Mouse (Mus musculus): ENCODE data around the gene Olfr157. TPM values are rescaled to one million over a fixed set of nuclear protein-coding genes. Genes with fewer than 3 reads are reported as not detected.
"Not testable (repeated sequence)": the region's sequence is repeated elsewhere in the genome, so short reads cannot be mapped to it uniquely, and the experiment has no call there.

Gene Olfr157
- polyA plus RNA-seq, 1 experiment from 2014 or later, result not detected

GRCm38 (mm10) chr4:43834749-43835148, 5.3 kb downstream of the Olfr157 start:
- Histone ChIP-seq H3K27ac (replicated peaks in 1 of 2; ENCODE audit: control insufficient read depth in 1 of 2, insufficient read depth in 1 of 2, low read depth in 2 of 2, low read length in 2 of 2) (no peak overlapping the region), H3K36me3 (ENCODE audit: control insufficient read depth, insufficient read depth, low read length) (no peaks in the 10 kb centered on the region), H3K4me3 (ENCODE audit: control insufficient read depth in 1 of 2, insufficient read depth in 1 of 2, low read depth in 1 of 2, low read length in 2 of 2) (no peak overlapping the region), H3K4me2 (ENCODE audit: low read length) (no peak overlapping the region), H3K9ac (ENCODE audit: low read length) (no peak overlapping the region), H3K27me3 (ENCODE audit: control insufficient read depth, insufficient read depth, low read length) (no peaks in the 10 kb centered on the region), H3K4me1 (ENCODE audit: control insufficient read depth in 2 of 2, insufficient read depth in 2 of 2, low read length in 2 of 2) (peaks cover 0 to 4% of the 10 kb centered on the region in 2 experiments; a peak in 1 of 4 replicates), H3K9me3 (ENCODE audit: control insufficient read depth, low read length) (no peaks in the 10 kb centered on the region)
- WGBS, result 31% methylated on average over 4 of the region's 4 CpGs
- no peak for ATAC-seq (ENCODE audit: insufficient number of reproducible peaks, insufficient read depth, low FRiP score, low read depth)

DNA sequence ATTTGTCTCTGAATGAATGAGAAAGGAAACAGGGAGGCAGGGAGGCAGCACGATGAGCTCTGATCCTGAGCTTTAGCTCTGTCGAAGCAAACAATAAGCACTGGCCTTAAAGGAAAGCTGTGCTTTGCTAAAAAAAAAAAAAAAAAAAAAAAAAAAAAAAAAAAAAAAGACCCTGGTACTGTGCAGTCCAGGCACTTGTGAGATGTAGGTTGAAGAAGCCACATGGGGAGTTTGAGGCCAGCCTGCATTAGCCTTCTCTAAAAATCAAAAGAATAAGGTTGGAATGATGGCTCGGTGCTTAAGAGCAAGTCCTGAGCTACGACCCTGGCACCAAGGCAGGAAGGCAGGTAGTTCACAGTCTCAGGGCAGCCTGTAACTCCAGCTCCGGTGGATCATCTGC, 6.2 kb downstream of the Olfr157 start:
- Histone ChIP-seq H3K4me3 (ENCODE audit: control insufficient read depth in 1 of 2, insufficient read depth in 1 of 2, low read depth in 1 of 2, low read length in 2 of 2) (no peak overlapping the region), H3K36me3 (ENCODE audit: control insufficient read depth, insufficient read depth, low read length) (no peaks in the 10 kb centered on the region), H3K9ac (ENCODE audit: low read length) (no peak overlapping the region), H3K27ac (replicated peaks in 1 of 2; ENCODE audit: control insufficient read depth in 1 of 2, insufficient read depth in 1 of 2, low read depth in 2 of 2, low read length in 2 of 2) (no peak overlapping the region), H3K4me1 (ENCODE audit: control insufficient read depth in 2 of 2, insufficient read depth in 2 of 2, low read length in 2 of 2) (peaks cover 0 to 4% of the 10 kb centered on the region in 2 experiments; a peak in 1 of 4 replicates), H3K4me2 (ENCODE audit: low read length) (no peak overlapping the region), H3K27me3 (ENCODE audit: control insufficient read depth, insufficient read depth, low read length) (no peaks in the 10 kb centered on the region), H3K9me3 (ENCODE audit: control insufficient read depth, low read length) (no peaks in the 10 kb centered on the region)
- no peak for ATAC-seq (ENCODE audit: insufficient number of reproducible peaks, insufficient read depth, low FRiP score, low read depth)
- WGBS, result 71% methylated on average over 5 of the region's 5 CpGs

- H3K36me3 ChIP-seq (ENCODE audit: control insufficient read depth, insufficient read depth, low read length), result no peaks in the 10 kb centered on the region
- no peak overlapping the region for H3K9ac ChIP-seq (ENCODE audit: low read length)
- no peak overlapping the region for H3K4me2 ChIP-seq (ENCODE audit: low read length)
- ATAC-seq (ENCODE audit: insufficient number of reproducible peaks, insufficient read depth, low FRiP score, low read depth), result no peak
- H3K4me3 ChIP-seq (ENCODE audit: control insufficient read depth in 1 of 2, insufficient read depth in 1 of 2, low read depth in 1 of 2, low read length in 2 of 2), result no peak overlapping the region
- H3K27me3 ChIP-seq (ENCODE audit: control insufficient read depth, insufficient read depth, low read length), result no peaks in the 10 kb centered on the region
- H3K9me3 ChIP-seq (ENCODE audit: control insufficient read depth, low read length), result no peaks in the 10 kb centered on the region
- no peak overlapping the region for H3K27ac ChIP-seq (replicated peaks in 1 of 2; ENCODE audit: control insufficient read depth in 1 of 2, insufficient read depth in 1 of 2, low read depth in 2 of 2, low read length in 2 of 2)
- no peaks in the 10 kb centered on the region for H3K4me1 ChIP-seq (ENCODE audit: control insufficient read depth in 2 of 2, insufficient read depth in 2 of 2, low read length in 2 of 2)
- 64% methylated on average over 5 of the region's 5 CpGs for WGBS
Observed at GRCm38 (mm10) chr4:43832031-43832430, 8.0 kb downstream of the Olfr157 start.

- Histone ChIP-seq H3K36me3 (ENCODE audit: control insufficient read depth, insufficient read depth, low read length) (no peaks in the 10 kb centered on the region), H3K27me3 (ENCODE audit: control insufficient read depth, insufficient read depth, low read length) (no peaks in the 10 kb centered on the region), H3K27ac (replicated peaks in 1 of 2; ENCODE audit: control insufficient read depth in 1 of 2, insufficient read depth in 1 of 2, low read depth in 2 of 2, low read length in 2 of 2) (no peak overlapping the region), H3K4me3 (ENCODE audit: control insufficient read depth in 1 of 2, insufficient read depth in 1 of 2, low read depth in 1 of 2, low read length in 2 of 2) (no peak overlapping the region), H3K4me2 (ENCODE audit: low read length) (no peak overlapping the region), H3K9me3 (ENCODE audit: control insufficient read depth, low read length) (no peaks in the 10 kb centered on the region), H3K4me1 (ENCODE audit: control insufficient read depth in 2 of 2, insufficient read depth in 2 of 2, low read length in 2 of 2) (no peaks in the 10 kb centered on the region), H3K9ac (ENCODE audit: low read length) (no peak overlapping the region)
- whole genome bisulfite sequencing, result 87% methylated on average over 4 of the region's 4 CpGs
- no peak for ATAC-seq (ENCODE audit: insufficient number of reproducible peaks, insufficient read depth, low FRiP score, low read depth)
Observed at GRCm38 (mm10) chr4:43828806-43829205, 11.2 kb downstream of the Olfr157 start.

DNA sequence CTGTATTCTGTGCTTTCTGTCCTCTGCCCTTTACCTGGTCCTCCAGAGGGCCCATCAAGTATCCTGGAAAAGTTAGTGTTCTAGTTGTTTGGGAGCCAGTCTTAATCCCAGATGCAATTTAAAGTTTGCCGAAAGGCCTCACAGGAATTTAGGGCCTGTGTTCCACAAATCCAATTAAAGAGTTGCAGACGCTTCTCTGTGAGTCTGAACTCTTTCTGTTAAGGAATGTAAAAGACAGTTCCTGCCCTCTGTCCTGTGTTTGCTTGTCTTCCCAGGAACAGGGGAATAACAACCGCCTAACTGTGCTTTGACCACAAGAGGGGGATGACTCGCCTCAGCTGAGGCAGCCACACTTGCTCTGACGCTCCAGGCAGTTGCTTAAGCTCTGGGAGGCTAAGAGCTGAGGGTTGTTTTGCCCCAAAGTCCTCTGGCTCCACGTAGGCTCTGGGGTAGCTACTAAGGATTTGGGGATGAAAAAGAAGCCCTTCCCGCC, 16.1 kb downstream of the Olfr157 start, which contains the start of gene Olfr156:
TSS of gene Olfr156 (minus strand) at position 51 of the 493 bp plus-strand sequence.
- Histone ChIP-seq H3K4me2 (ENCODE audit: low read length) (no peak within 1 kb of the TSS), H3K27me3 (ENCODE audit: control insufficient read depth, insufficient read depth, low read length) (no peaks in the 10 kb centered on the region), H3K4me1 (ENCODE audit: control insufficient read depth in 2 of 2, insufficient read depth in 2 of 2, low read length in 2 of 2) (no peaks in the 10 kb centered on the region), H3K9me3 (ENCODE audit: control insufficient read depth, low read length) (no peaks in the 10 kb centered on the region), H3K27ac (replicated peaks in 1 of 2; ENCODE audit: control insufficient read depth in 1 of 2, insufficient read depth in 1 of 2, low read depth in 2 of 2, low read length in 2 of 2) (no peak within 1 kb of the TSS), H3K4me3 (ENCODE audit: control insufficient read depth in 1 of 2, insufficient read depth in 1 of 2, low read depth in 1 of 2, low read length in 2 of 2) (no peak within 1 kb of the TSS), H3K9ac (ENCODE audit: low read length) (no peak within 1 kb of the TSS), H3K36me3 (ENCODE audit: control insufficient read depth, insufficient read depth, low read length) (no peaks in the 10 kb centered on the region)
- 11% methylated on average over 7 of the region's 7 CpGs for WGBS
- ATAC-seq (ENCODE audit: insufficient number of reproducible peaks, insufficient read depth, low FRiP score, low read depth), result no peak

GRCm38 (mm10) chr4:43822896-43823550, 17.0 kb downstream of the Olfr157 start:
- 69% methylated on average over 13 of the region's 13 CpGs for WGBS

GRCm38 (mm10) chr4:43798936-43799335, 41.1 kb downstream of the Olfr157 start:
- Histone ChIP-seq H3K27me3 (ENCODE audit: control insufficient read depth, insufficient read depth, low read length) (no peaks in the 10 kb centered on the region), H3K36me3 (ENCODE audit: control insufficient read depth, insufficient read depth, low read length) (no peaks in the 10 kb centered on the region), H3K4me3 (ENCODE audit: control insufficient read depth in 1 of 2, insufficient read depth in 1 of 2, low read depth in 1 of 2, low read length in 2 of 2) (no peak overlapping the region), H3K9me3 (ENCODE audit: control insufficient read depth, low read length) (0 out of 2 replicates have a peak, but pooled peaks cover 3% of the 10 kb centered on the region), H3K4me1 (ENCODE audit: control insufficient read depth in 2 of 2, insufficient read depth in 2 of 2, low read length in 2 of 2) (no peaks in the 10 kb centered on the region), H3K9ac (ENCODE audit: low read length) (no peak overlapping the region), H3K4me2 (ENCODE audit: low read length) (no peak overlapping the region), H3K27ac (replicated peaks in 1 of 2; ENCODE audit: control insufficient read depth in 1 of 2, insufficient read depth in 1 of 2, low read depth in 2 of 2, low read length in 2 of 2) (no peak overlapping the region)
- 66% methylated on average over 7 of the region's 7 CpGs for WGBS
- ATAC-seq (ENCODE audit: insufficient number of reproducible peaks, insufficient read depth, low FRiP score, low read depth), result no peak

More at GRCm38 (mm10) chr4:43822896-43823550, 17.0 kb downstream of the Olfr157 start:
- Histone ChIP-seq H3K9ac (ENCODE audit: low read length) (no peak overlapping the region), H3K9me3 (ENCODE audit: control insufficient read depth, low read length) (no peaks in the 10 kb centered on the region), H3K36me3 (ENCODE audit: control insufficient read depth, insufficient read depth, low read length) (no peaks in the 10 kb centered on the region), H3K4me3 (ENCODE audit: control insufficient read depth in 1 of 2, insufficient read depth in 1 of 2, low read depth in 1 of 2, low read length in 2 of 2) (no peak overlapping the region), H3K27ac (replicated peaks in 1 of 2; ENCODE audit: control insufficient read depth in 1 of 2, insufficient read depth in 1 of 2, low read depth in 2 of 2, low read length in 2 of 2) (no peak overlapping the region), H3K4me1 (ENCODE audit: control insufficient read depth in 2 of 2, insufficient read depth in 2 of 2, low read length in 2 of 2) (no peaks in the 10 kb centered on the region), H3K4me2 (ENCODE audit: low read length) (no peak overlapping the region), H3K27me3 (ENCODE audit: control insufficient read depth, insufficient read depth, low read length) (no peaks in the 10 kb centered on the region)
- ATAC-seq (ENCODE audit: insufficient number of reproducible peaks, insufficient read depth, low FRiP score, low read depth), result no peak

- not testable (repeated sequence) for H3K36me3 ChIP-seq (ENCODE audit: control insufficient read depth, insufficient read depth, low read length); ATAC-seq (ENCODE audit: insufficient number of reproducible peaks, insufficient read depth, low FRiP score, low read depth); H3K9me3 ChIP-seq (ENCODE audit: control insufficient read depth, low read length); H3K27ac ChIP-seq (replicated peaks in 1 of 2; ENCODE audit: control insufficient read depth in 1 of 2, insufficient read depth in 1 of 2, low read depth in 2 of 2, low read length in 2 of 2); H3K4me3 ChIP-seq (ENCODE audit: control insufficient read depth in 1 of 2, insufficient read depth in 1 of 2, low read depth in 1 of 2, low read length in 2 of 2); H3K4me2 ChIP-seq (ENCODE audit: low read length); H3K9ac ChIP-seq (ENCODE audit: low read length); H3K4me1 ChIP-seq (ENCODE audit: control insufficient read depth in 2 of 2, insufficient read depth in 2 of 2, low read length in 2 of 2); H3K27me3 ChIP-seq (ENCODE audit: control insufficient read depth, insufficient read depth, low read length)
- 82% methylated on average over 5 of the region's 5 CpGs for WGBS
Observed at GRCm38 (mm10) chr4:43795844-43796243, 44.2 kb downstream of the Olfr157 start.
